Mouse (Mus musculus) Muller cell, postnatal 12 days (primary cell): ENCODE data around the gene Acap1.

ENCODE experiments used
- DNase-seq: peaks from one replicate; pipeline ENCODE4 v3.0.0-alpha.2; 2015; ENCODE audit errors: inconsistent ontology term

Acap1 gene

DNA sequence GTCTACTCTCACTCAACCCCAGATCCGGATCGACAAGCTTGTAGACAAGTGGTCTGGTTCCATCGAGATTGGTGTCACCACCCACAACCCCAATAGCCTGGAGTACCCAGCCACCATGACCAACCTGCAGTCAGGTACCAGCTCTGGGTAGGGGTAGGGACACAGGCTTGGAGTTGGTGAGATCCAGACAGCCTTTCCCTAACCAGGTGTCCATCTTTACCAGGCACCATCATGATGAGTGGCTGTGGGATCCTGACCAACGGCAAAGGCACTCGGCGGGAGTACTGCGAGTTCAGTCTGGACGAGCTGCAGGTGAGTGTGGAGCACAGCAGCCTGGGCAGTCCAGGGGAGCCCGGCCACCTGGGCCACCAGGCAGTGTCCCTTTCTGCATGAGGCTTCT is 9.0 kb upstream of the Acap1 start:
- DNase-seq = no peak

DNA sequence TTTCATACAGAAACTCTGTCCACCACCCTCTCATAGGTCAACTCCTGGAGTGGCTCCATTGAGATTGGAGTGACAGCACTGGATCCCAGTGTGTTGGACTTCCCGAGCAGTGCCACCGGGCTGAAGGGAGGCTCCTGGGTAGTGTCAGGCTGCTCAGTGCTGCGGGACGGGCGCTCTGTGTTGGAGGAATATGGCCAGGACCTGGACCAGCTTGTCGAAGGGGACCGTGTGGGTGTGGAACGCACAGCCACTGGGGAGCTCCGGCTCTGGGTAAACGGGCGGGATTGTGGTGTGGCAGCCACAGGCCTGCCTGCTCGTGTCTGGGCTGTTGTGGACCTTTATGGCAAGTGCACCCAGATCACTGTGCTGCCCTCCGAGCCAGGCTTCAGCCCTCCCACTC is 7.6 kb upstream of the Acap1 start:
- DNase-seq = no peak

DNA sequence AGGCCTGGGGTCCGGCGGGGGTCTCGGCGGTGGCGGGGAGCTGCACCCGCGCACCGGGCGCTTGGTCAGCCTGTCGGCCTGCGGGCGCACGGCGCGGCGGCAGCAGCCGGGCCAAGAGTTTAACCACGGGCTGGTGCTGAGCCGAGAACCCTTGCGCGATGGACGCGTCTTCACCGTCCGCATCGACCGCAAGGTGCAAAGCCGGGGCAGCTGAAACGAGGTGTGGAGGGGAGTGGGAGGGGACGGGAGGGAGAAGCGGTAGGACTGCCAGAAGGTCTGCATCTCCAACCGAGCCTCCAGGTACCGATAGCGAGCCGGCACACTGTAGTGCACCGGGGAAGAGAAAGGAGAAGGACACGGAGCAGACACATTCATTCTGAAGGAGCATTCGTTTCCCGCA is 6.7 kb upstream of the Acap1 start:
- peak; percentile 37 for DNase-seq

DNA sequence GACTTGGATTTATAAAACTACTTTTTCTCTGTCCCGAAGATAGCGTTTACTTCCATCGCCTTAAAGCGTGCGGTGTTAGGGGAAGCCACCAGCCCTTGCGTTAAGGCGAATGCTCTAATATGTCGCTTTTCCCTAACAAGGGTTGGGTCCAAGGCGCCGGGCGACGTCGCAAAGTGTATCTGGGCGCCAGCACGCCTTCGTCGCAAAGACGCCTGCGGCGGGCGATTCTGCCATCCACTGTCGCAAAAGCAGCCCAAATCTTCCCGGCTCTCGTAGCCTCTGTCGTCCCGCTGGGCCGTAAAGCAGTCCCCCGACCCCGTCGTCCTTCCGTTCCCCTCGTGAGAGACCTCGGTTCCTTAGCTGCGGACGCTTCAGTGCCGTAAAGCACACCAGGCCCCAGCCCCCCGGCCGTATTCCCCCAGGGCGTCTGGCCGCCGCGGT is 6.1 kb upstream of the Acap1 start:
- DNase-seq = peak; percentile 97

DNA sequence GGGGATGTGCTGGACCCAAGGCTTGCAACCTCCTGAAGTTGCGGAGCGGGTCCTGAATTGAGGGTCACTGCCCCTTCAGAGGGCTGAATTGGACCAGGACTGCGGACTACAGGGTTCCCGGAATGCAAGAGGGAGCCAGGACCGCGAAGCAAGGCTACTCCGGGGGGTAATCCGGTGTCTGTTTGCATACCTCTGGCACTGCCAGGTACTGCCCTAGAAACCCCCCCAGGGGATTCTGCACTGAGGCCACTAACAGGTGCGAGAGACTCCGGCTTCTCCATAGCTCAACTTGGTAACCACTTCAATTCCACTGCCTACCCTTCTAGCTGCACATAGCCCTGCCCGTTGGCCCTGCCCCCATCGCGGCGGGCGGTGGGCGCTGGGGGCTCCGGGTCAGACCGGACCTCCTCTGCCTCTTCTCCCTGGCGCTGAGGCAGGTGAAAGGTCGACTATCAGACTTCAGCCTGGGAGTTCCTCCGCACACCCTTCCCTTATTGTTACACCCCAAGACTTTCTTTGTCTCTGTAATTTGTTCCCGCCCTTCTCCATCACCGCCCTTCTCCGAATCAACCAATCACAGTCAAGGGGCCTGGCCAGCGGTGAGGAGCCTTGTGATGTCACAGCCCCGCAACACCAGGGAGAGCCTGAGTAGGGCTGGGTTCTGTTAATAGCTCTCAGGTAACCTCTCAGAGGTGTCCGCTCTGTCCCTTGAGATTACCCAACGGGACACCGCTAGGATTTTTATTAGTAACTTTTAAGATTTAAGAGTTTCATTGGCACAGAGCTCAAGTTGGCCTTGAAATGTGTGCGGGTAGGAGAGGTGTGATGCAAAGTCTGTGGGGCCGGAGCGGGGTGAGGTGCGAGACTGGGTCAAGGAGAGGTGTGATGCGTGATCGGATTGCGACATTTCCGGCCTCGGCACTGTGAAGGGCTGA is 5.4 kb upstream of the Acap1 start, which contains the start of the genes 2810408A11Rik and Neurl4:
TSS of gene 2810408A11Rik (minus strand) at position 517 of the 935 bp plus-strand sequence.
TSS of gene Neurl4 (plus strand) at position 602 of the 935 bp plus-strand sequence.
- peak; percentile 92 for DNase-seq

DNA sequence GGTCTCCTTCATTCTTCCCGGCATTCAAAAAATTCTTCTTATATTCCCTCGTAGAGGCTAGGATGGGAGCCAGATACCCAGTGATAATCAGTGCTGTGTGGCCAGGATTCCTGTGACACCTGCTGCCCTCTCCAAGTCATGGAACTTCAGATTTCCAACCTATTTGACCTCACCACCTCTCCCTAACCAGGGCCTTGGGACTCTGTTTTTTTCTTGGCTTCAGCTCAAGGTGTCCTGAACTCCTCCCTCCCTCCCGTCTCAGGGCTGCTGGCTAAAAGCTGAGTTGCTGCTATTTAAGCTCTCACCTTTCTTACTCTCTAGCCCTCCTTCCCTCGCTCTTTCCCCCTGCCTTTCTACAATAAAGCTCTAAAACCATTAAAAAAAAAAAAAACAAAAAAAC is 4.5 kb upstream of the Acap1 start:
- DNase-seq = no peak

DNA sequence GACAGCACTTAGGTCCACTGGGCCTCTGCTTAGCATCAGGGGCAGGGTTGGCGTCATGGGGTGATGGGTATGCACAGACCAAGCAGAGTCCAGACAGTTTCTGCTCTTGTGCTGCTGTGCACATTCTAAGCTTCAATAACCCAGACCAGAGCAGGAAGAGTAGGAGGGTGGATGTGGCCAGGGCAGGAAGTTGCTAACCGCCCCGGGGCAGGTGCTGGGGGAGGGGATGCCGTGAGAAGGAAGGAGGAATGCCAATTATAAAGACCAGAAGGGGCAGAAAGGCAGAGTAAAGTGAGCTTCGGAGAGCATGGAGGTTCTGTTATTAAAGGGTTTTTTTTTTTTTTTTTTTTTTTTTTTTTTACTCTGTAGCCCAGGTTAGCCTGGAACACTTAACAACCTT is 668 bp downstream of the Acap1 start:
- no peak for DNase-seq

DNA sequence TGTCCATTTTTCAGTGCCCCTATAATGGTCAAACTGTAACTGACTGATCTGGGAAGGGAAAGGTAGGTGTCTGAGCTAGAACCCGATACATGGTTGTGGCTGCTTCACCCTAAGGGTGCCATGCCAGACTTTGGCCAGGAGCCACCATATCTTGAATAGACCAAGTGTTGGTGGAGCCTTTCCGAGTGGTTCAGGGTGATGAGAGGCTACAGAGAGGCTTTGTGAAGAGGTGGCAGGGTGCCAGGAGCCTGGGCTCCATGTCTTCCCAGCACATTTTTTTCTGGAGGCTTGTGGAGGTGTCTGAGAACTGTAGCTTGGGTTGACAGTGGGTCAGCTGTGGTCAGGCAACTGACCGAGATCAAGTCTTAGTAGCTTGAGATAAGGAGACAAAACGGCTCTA is 3.9 kb downstream of the Acap1 start:
- peak; percentile 82 for DNase-seq

DNA sequence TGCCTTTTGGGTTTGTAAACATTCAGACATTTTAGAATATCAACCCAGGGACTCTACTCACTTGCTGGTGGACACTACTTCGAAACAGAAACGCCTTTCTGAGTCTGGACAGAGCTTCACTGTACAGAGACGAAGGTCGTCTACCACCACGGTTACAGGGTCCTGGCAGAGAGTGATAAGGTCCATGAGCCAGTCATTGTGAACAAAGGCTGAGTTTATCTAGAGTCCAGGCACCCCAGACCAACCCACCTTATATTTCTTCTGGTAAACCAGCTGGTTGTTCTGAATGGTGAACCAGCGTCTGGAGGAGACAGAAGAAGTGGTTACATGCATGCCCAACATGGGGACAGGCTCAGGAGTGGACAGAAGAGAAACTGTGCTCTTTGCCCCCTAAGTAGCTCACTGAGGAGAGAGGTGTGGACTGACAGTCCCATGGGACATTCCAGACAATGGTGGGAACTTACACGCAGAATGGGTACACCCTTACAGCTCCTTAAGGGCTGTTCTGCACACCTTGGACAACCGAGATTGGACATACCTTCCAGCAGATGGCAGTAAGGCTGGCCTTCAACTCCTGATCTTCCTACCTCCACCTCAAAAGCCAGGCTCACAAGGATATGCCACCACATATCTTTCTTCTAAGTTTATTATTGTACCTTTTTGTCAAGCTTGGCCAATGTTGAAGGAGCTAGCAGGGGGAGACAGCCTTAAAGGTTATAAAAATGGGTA is 8.3 kb downstream of the Acap1 start:
- DNase-seq = no peak

DNA sequence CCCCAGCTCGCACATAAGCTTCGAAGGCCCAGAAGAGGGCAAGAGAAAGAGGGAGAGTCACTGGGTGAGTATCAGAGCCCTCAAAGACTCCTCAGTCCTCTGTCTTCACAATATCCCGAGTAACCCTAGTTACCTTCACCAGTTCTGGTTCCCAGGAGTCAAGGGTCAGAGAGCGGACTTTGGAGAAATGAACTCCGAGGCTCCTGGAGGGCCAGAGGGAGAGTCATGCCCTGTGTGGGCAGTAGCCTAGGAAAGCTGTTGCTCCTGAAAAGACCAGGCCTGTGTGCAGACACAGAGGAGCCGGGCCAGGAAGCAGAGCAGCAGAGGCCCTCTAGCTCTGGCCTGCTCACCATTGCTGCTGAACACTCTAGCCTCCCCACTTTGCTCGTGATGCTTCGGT is 10.7 kb downstream of the Acap1 start:
- no peak for DNase-seq

DNA sequence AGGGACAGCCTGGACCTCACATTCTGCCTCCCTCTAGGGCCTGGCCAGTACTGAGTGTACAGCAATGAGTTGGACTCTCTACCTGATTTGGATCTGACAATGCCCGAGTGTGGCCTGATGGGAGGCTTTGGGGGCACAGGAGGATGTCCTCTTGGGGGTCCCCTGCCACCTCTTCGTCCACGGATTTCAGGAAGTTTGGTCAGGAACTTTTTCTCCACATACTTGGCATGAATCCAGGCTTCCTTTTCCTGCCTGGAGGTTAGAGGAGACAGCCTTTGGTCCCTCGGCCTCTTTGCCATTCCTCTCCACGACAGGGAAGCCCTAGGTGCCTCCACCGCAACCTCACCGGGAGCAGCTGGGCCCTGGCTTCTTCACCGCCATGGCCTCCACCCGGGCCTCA is 11.1 kb downstream of the Acap1 start:
- DNase-seq = no peak

DNA sequence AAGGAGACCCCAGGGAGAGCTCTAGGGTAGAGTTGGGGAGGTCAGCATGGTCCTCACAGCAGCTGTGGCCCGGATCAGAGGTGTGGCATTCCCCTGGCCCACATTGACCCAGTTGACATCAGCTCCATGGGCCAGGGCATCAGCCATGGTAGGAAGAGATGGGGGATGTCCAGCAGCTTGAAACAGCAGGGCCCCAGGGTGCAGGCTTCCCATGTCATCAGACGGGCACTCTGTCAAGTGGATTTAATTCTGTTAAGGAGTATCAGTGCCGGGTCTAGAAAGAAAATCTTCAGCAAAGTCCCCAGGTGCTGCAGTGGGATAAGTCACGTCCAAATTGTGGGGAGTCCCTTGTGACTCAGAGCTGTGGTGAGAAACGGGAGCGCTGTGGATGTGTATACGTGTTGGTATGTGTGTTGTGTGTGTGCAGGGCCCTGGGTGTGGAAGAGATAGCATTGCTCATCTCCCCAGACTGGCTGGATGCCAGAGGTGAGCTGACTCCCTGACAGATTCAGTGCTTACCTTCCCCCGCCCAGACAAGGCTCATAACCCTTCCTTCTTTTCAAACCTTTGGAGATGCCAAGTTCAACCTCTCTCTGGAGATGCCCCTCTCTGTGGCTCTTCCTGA is 11.7 kb downstream of the Acap1 start:
- no peak for DNase-seq

DNA sequence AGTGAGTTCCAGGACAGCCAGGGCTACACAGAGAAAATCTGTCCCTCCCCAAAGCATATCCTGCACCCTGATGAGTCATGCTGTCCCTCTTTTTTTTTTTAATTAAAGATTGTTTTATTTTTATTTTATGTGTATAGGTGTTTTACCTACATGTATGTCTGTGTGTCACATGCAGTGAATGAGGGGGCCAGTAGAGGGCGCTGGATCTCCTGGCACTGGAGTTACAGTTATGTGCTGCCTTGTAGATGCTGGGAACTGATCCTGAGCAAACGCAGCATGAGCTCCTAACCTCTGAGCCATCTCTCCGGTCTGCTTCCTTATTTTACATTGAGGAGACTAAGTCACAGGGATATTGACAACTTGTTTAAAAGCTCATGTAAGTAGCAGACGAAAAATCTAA is 12.3 kb downstream of the Acap1 start:
- DNase-seq = no peak

DNA sequence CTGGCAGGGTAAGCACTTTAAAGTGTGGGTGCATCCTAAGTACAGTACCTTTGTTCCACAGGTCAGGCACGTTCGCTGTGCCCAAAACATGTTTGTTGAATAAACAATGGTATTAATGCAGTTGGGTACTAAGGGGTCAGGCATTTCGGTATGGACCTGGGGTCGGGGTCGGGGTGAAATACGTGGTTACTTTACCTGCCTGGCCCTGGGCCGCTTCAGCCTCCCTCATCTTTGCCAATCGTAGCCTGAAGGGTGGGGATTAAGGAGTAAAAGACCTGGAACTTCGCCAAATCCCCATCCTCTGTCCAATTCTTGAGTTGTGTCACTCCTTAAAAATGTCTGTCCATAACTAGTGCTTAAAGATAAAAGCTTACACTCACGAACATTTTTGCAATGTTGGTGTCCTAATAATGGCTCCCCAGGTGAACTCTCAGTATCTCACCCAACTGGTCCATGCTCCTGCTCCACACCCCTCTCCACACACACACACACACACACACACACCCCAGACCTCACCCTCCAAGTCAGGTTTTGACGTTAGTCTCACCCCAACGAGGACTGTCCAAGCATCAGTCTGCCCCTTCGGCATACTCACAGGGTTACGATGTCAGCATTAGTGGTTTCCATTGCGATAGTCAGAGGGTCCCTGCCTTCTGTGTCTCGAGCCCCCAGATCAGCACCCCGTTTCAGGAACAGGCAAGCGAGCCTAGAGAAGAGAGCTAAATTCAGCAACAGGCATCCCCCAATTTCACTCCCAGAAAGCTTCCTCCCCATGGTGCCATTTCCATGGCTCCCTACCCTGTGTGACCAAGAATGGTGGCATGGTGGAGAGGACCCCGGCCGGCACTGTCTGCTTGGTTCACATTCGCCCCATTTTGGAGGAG is 13.3 kb downstream of the Acap1 start:
- DNase-seq = no peak

DNA sequence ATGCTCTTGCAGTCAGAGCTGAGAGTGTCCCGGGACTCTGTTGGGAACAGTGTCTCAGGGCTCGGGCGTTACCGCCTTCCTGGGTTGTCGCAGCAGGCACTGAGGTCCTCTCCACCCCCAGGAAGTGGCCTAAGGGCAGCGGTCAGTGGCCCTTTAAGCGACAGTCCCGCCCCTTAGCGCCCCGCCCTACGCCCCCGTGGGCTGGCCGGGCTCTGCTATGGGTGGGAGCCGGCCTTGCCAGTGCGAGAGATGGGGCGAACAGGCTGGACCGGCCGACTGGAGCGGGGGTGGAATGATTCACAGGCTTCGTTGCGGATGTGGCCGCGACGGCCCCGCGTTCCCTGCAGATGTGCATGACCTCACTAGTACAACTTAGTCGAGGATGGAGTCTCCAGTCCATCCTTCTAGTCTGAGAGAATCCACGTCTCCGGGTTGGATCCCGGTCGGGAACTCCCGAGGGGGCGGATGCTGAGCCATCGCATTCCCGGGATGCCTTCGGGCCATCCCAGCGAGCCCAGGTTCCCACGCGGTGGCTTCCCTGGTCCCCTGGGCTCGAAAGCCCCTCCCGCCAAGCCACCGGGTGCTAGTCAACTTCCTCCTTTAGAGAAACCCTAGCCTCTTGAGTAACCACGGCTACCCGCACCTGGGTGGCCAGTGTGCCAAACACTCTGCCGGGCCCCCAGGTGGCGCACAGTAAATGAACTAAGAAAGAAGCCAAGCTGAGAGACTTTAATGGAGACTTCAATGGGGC is 14.3 kb downstream of the Acap1 start, which contains the start of gene Kctd11:
TSS of gene Kctd11 (minus strand) at position 554 of the 751 bp plus-strand sequence.
- DNase-seq = peak; percentile 98

DNA sequence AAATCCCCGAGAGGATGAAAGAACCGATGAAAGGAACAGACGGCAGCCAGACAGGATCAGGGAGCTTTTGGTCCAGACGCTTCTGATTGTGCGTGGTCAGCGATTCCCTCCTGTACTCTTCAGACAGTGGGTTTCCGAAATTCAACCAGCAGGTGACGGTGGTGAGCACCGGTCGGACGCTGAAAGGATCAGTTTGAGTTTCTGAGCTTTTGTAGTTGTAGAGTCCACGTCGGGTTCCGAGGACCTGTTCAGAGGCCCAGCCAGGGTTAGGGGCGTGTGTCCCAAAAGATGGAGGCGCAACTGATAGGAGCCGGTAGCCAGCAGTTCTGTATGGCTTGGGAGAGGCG is 14.9 kb downstream of the Acap1 start:
- DNase-seq = peak; percentile 88

DNA sequence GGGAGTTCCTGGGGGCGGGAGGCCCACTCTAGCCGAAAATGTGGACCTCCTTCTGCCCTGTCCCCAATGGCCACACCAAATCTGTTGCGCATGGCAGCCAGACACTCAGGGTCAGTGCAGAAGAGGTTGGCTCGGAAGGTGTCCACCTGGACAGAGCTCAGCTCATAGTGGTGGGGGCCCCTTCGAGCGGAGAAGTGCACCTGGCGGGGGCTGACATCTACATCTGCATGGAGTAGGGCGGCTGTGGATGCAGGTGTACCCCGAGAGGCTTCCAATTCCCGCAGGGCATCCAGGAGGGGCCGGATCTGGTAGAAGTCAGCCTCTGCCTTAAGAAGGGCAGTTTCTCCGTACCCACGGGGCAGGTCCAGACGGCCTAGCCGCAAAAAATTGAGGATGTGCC is 15.6 kb downstream of the Acap1 start:
- no peak for DNase-seq

DNA sequence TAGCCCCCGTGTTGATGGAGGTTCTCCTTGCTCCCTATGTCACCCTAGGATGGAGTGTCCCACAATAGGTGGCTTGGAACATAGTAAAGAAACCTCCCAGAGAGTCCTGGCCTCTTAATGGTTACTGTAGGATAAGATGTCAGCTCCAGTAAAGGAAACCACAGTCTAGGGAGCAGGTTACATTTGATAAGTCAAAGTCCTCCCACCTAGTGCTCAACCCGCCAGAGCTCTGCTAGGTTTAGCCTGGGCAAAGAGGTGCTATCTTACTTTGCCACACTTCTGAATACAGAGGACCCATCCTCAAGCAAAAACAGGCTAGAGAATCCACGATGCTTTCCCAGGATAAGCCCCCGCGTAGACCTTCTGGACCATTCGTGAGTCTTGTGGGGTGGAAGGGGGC is 16.4 kb downstream of the Acap1 start:
- no peak for DNase-seq

DNA sequence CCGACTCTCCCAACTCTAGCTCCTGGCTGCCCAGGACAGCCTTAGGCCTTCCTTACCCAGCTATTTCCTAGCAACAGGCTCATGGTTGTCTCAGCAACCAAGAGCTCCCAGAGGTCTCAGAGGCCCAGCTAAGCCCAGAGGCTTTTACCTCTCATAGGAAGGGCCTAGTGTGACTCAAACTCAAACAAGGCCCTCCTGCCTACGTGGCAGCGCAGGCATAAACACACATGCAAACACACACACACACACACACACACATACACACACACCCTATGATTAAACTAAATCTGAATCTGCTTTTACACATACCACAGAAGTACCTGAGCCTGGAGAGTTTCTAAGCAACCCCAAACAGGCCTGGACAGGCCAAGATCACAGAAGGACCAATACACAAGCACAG is 16.9 kb downstream of the Acap1 start:
- DNase-seq = no peak

DNA sequence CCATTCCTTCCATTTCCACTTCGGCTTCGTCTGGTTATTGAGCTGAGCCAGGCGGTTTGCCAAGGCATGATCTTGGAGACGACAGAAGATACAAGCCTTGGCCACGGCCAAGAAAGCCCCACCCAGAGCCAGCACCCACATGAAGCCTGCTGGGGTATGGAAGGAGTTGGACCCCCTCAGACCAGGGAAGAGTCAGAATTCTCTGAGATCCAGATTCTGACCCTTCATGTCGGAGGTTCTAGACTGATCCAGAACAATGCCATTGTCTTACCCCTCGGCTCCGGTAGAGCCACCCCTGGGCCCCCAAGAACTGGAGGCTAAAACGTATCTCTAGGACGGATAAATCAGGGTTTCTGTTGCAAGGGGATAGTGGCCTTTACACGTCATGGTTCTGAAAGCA is 17.5 kb downstream of the Acap1 start, which contains the start of gene Tmem95:
TSS of gene Tmem95 (minus strand) at position 141 of the 400 bp plus-strand sequence.
- DNase-seq = no peak
